Mouse (Mus musculus) forebrain, embryonic 12.5 days (tissue): Measurements from ENCODE around the gene Ppm1h. TPM values are rescaled to one million over a fixed set of nuclear protein-coding genes. Genes with fewer than 3 reads are reported as not detected.
A peak's percentile ranks its signal among the peaks of the same experiment; 100 is the strongest.

Source experiments
- ATAC-seq: fragments of 200-750 bp; cut with Nextera tagmentation; 2 replicates; pipeline ENCODE4 v1.8.0; 2017; ENCODE audit warnings: moderate TSS enrichment; ENCODE audit not compliant: low FRiP score
- H3K27ac ChIP-seq: fragments of 300-500 bp; sonication (generic); 2 replicates; pipeline ENCODE4 v1.5.1; 2016; ENCODE audit warnings: mild to moderate bottlenecking
- H3K27me3 ChIP-seq: fragments of 300-500 bp; sonication (generic); 2 replicates; pipeline ENCODE4 v1.6.1; 2016; ENCODE audit warnings: mild to moderate bottlenecking
- H3K36me3 ChIP-seq: fragments of 300-500 bp; sonication (generic); replicated peaks from 2 replicates; pipeline ENCODE4 v1.6.1; 2016; ENCODE audit warnings: mild to moderate bottlenecking
- H3K4me1 ChIP-seq: fragments of 300-500 bp; sonication (generic); 2 replicates; pipeline ENCODE4 v1.6.1; 2016
- H3K4me2 ChIP-seq: fragments of 300-500 bp; sonication (generic); 2 replicates; pipeline ENCODE4 v1.6.1; 2016; ENCODE audit warnings: mild to moderate bottlenecking, moderate library complexity
- H3K4me3 ChIP-seq: fragments of 300-500 bp; sonication (generic); replicated peaks from 2 replicates; pipeline ENCODE4 v1.5.1; 2016; ENCODE audit warnings: mild to moderate bottlenecking
- H3K9ac ChIP-seq: fragments of 300-500 bp; sonication (generic); 2 replicates; pipeline ENCODE4 v1.6.1; 2016; ENCODE audit warnings: mild to moderate bottlenecking
- H3K9me3 ChIP-seq: fragments of 300-500 bp; sonication (generic); 2 replicates; pipeline ENCODE4 v1.6.1; 2016
- WGBS: fragments of 180-500 bp; shearing (Covaris S2); methylation state at CpG from one replicate; pipeline ENCODE4 v1.1.7; 2016; 5-methylcytosine and 5-hydroxymethylcytosine counted together
- polyA plus RNA-seq: library from polyadenylated mRNA; unstranded; fragments of >200 nt; fragmentation: Nextera tagmentation; extraction: Ambion mirVana; gene quantifications from 2 replicates; pipeline ENCODE4 v1.2.1, GENCODE M21; 2016

Gene Ppm1h
- polyA plus RNA-seq, 1 experiment from 2014 or later = 5.1 TPM

GRCm38 (mm10) chr10:122752950-122753923, 74.7 kb downstream of the Ppm1h start:
- Histone ChIP-seq H3K36me3 (no peaks in the 10 kb centered on the region), H3K27me3 (no peaks in the 10 kb centered on the region), H3K27ac (no peak overlapping the region), H3K4me1 (peaks cover 14% of the 10 kb centered on the region), H3K4me2 (peak overlapping the region; percentile 0; the same call in 1 of the 2 replicates), H3K4me3 (no peak overlapping the region), H3K9me3 (0 out of 2 replicates have a peak, but pooled peaks cover 3% of the 10 kb centered on the region), H3K9ac (no peak overlapping the region)
- WGBS = 20% methylated on average over 17 of the region's 17 CpGs
- no peak; the same call in 1 of the 2 replicates for ATAC-seq

- H3K4me2 ChIP-seq = no peak overlapping the region
- 0 out of 2 replicates have a peak, but pooled peaks cover 3% of the 10 kb centered on the region for H3K9me3 ChIP-seq
- no peaks in the 10 kb centered on the region for H3K36me3 ChIP-seq
- H3K27me3 ChIP-seq = no peaks in the 10 kb centered on the region
- 48% methylated on average over 2 of the region's 2 CpGs for WGBS
- ATAC-seq = no peak
- H3K4me1 ChIP-seq = peaks cover 14% of the 10 kb centered on the region
- H3K4me3 ChIP-seq = no peak overlapping the region
- H3K27ac ChIP-seq = no peak overlapping the region
- no peak overlapping the region for H3K9ac ChIP-seq
Observed at GRCm38 (mm10) chr10:122753924-122754307, 75.4 kb downstream of the Ppm1h start.

- Histone ChIP-seq H3K4me2 (no peak overlapping the region), H3K27ac (no peak overlapping the region), H3K4me3 (no peak overlapping the region), H3K36me3 (no peaks in the 10 kb centered on the region), H3K4me1 (peaks cover 14% of the 10 kb centered on the region), H3K9ac (no peak overlapping the region), H3K9me3 (0 out of 2 replicates have a peak, but pooled peaks cover 3% of the 10 kb centered on the region), H3K27me3 (no peaks in the 10 kb centered on the region)
- no peak for ATAC-seq
- WGBS = 94% methylated on average over 1 of the region's 1 CpGs
Observed at GRCm38 (mm10) chr10:122754967-122755366, 76.4 kb downstream of the Ppm1h start.

GRCm38 (mm10) chr10:122756879-122757530, 78.4 kb downstream of the Ppm1h start:
- Histone ChIP-seq H3K4me2 (no peak overlapping the region), H3K4me1 (peaks cover 14% of the 10 kb centered on the region), H3K27me3 (no peaks in the 10 kb centered on the region), H3K9me3 (no peaks in the 10 kb centered on the region), H3K4me3 (no peak overlapping the region), H3K36me3 (no peaks in the 10 kb centered on the region), H3K27ac (no peak overlapping the region), H3K9ac (no peak overlapping the region)
- 6% methylated on average over 7 of the region's 7 CpGs for WGBS
- ATAC-seq = no peak

GRCm38 (mm10) chr10:122757727-122758126, 79.2 kb downstream of the Ppm1h start:
- Histone ChIP-seq H3K9ac (no peak overlapping the region), H3K36me3 (no peaks in the 10 kb centered on the region), H3K27me3 (no peaks in the 10 kb centered on the region), H3K9me3 (no peaks in the 10 kb centered on the region), H3K27ac (no peak overlapping the region), H3K4me1 (peaks cover 14% of the 10 kb centered on the region), H3K4me2 (no peak overlapping the region), H3K4me3 (no peak overlapping the region)
- ATAC-seq = no peak
- 61% methylated on average over 12 of the region's 12 CpGs for WGBS

GRCm38 (mm10) chr10:122758346-122758745, 79.8 kb downstream of the Ppm1h start:
- Histone ChIP-seq H3K9ac (no peak overlapping the region), H3K4me3 (no peak overlapping the region), H3K27ac (no peak overlapping the region), H3K27me3 (no peaks in the 10 kb centered on the region), H3K9me3 (no peaks in the 10 kb centered on the region), H3K4me1 (peaks cover 10% of the 10 kb centered on the region), H3K36me3 (no peaks in the 10 kb centered on the region), H3K4me2 (no peak overlapping the region)
- WGBS = 85% methylated on average over 4 of the region's 4 CpGs
- ATAC-seq = no peak

GRCm38 (mm10) chr10:122759729-122760128, 81.2 kb downstream of the Ppm1h start:
- no peak overlapping the region for H3K27ac ChIP-seq
- peaks cover 4% of the 10 kb centered on the region; the same call in 1 of the 2 replicates for H3K4me1 ChIP-seq
- no peaks in the 10 kb centered on the region for H3K36me3 ChIP-seq
- WGBS = 76% methylated on average over 2 of the region's 2 CpGs
- H3K27me3 ChIP-seq = no peaks in the 10 kb centered on the region
- H3K9me3 ChIP-seq = no peaks in the 10 kb centered on the region
- H3K4me3 ChIP-seq = no peak overlapping the region
- no peak for ATAC-seq
- H3K9ac ChIP-seq = no peak overlapping the region
- H3K4me2 ChIP-seq = no peak overlapping the region

GRCm38 (mm10) chr10:122760469-122761307, 82.1 kb downstream of the Ppm1h start:
- 84% methylated on average over 7 of the region's 7 CpGs for WGBS
- Histone ChIP-seq H3K9me3 (no peaks in the 10 kb centered on the region), H3K27me3 (no peaks in the 10 kb centered on the region), H3K27ac (no peak overlapping the region), H3K4me1 (peaks cover 5% of the 10 kb centered on the region; the same call in 1 of the 2 replicates), H3K9ac (no peak overlapping the region), H3K4me3 (no peak overlapping the region), H3K4me2 (no peak overlapping the region), H3K36me3 (no peaks in the 10 kb centered on the region)
- ATAC-seq = no peak

GRCm38 (mm10) chr10:122762772-122763511, 84.4 kb downstream of the Ppm1h start:
- H3K4me3 ChIP-seq = no peak overlapping the region
- 87% methylated on average over 6 of the region's 6 CpGs for WGBS
- no peak overlapping the region for H3K9ac ChIP-seq
- peaks cover 3% of the 10 kb centered on the region; the same call in 1 of the 2 replicates for H3K4me1 ChIP-seq
- H3K36me3 ChIP-seq = no peaks in the 10 kb centered on the region
- no peak overlapping the region for H3K27ac ChIP-seq
- no peak for ATAC-seq
- 0 out of 2 replicates have a peak, but pooled peaks cover 3% of the 10 kb centered on the region for H3K27me3 ChIP-seq
- H3K9me3 ChIP-seq = no peaks in the 10 kb centered on the region
- no peak overlapping the region for H3K4me2 ChIP-seq

- Histone ChIP-seq H3K27ac (no peak overlapping the region), H3K9ac (no peak overlapping the region), H3K4me2 (no peak overlapping the region), H3K4me3 (no peak overlapping the region), H3K36me3 (no peaks in the 10 kb centered on the region), H3K27me3 (0 out of 2 replicates have a peak, but pooled peaks cover 3% of the 10 kb centered on the region), H3K9me3 (no peaks in the 10 kb centered on the region), H3K4me1 (peaks cover 3% of the 10 kb centered on the region; the same call in 1 of the 2 replicates)
- ATAC-seq = no peak
- WGBS = 89% methylated on average over 1 of the region's 1 CpGs
Observed at GRCm38 (mm10) chr10:122763596-122763995, 85.0 kb downstream of the Ppm1h start.

GRCm38 (mm10) chr10:122764653-122765052, 86.1 kb downstream of the Ppm1h start:
- Histone ChIP-seq H3K36me3 (no peaks in the 10 kb centered on the region), H3K9ac (no peak overlapping the region), H3K27ac (no peak overlapping the region), H3K4me2 (no peak overlapping the region), H3K4me3 (no peak overlapping the region), H3K27me3 (0 out of 2 replicates have a peak, but pooled peaks cover 3% of the 10 kb centered on the region), H3K4me1 (peaks cover 3% of the 10 kb centered on the region; the same call in 1 of the 2 replicates), H3K9me3 (no peaks in the 10 kb centered on the region)
- 0 out of 2 replicates have a peak, but pooled peaks have one; percentile 14 for ATAC-seq
- 61% methylated on average over 7 of the region's 7 CpGs for WGBS
